Comparison of ENCODE assay signal across 8 mouse cellular contexts in genomic region chr11:69096360-69096986, GRCm38 (mm10). TPM values are rescaled to one million over a fixed set of nuclear protein-coding genes. Genes with fewer than 3 reads are reported as not detected.
DNase-seq lines count a peak whose midpoint lies in the region; ATAC-seq and TF ChIP-seq lines count a peak whose summit lies in the region.

No protein-coding gene starts in this region.

- TF ChIP-seq EP300 in liver, embryonic 14.5 days (IDR thresholded peaks at IDR 0.05; ENCODE audit: low read depth), result no peak

- H3ac ChIP-seq in C2C12 (ENCODE audit: control insufficient read depth, insufficient read length, low read depth), result peak overlapping the region; percentile 43

- H3K4me2 ChIP-seq in forebrain, embryonic 12.5 days, result peak overlapping the region; percentile 72
- peak overlapping the region; percentile 93 for H3K4me2 ChIP-seq in liver, embryonic 14.5 days (ENCODE audit: low read depth)

- H3K79me3 ChIP-seq in C2C12 (ENCODE audit: low read depth), result peaks cover 3% of the 10 kb centered on the region

- peak overlapping the region; percentile 73 for H3K4me3 ChIP-seq in heart, embryonic 10.5 days
- peak overlapping the region; percentile 12 for H3K4me3 ChIP-seq in C2C12 (ENCODE audit: insufficient read depth, poor library complexity, severe bottlenecking)
- H3K4me3 ChIP-seq in forebrain, embryonic 12.5 days (replicated peaks), result peak overlapping the region; percentile 45
- peak overlapping the region; percentile 64 to 72; a peak in 3 of 4 replicates for H3K4me3 ChIP-seq in liver, embryonic 14.5 days (ENCODE audit: insufficient read depth in 1 of 2, low read depth in 2 of 2, low read length in 2 of 2)

- DNase-seq in heart, embryonic 10.5 days (ENCODE audit: low spot score), result no peak
- no peak for DNase-seq in heart, postnatal 14 days
- no peak for DNase-seq in liver, embryonic 14.5 days (ENCODE audit: low read depth in 3 of 3, low spot score in 3 of 3)
- no peak for DNase-seq in ovary, postnatal 36 days (ENCODE audit: low spot score)
- no peak for DNase-seq in right cerebral cortex, adult 18-20 months
- DNase-seq in left cerebral cortex, adult 9 months (ENCODE audit: low spot score in 2 of 2), result no peak

- H3K27ac ChIP-seq in heart, embryonic 10.5 days, result peak overlapping the region; percentile 90
- peak overlapping the region; percentile 87 for H3K27ac ChIP-seq in forebrain, embryonic 12.5 days
- H3K27ac ChIP-seq in liver, embryonic 14.5 days, result peak overlapping the region; percentile 88

- H3K27me3 ChIP-seq in heart, embryonic 10.5 days (ENCODE audit: insufficient read depth, poor library complexity, severe bottlenecking), result no peaks in the 10 kb centered on the region
- no peaks in the 10 kb centered on the region for H3K27me3 ChIP-seq in C2C12 (ENCODE audit: control insufficient read depth, insufficient read depth, insufficient read length)
- H3K27me3 ChIP-seq in forebrain, embryonic 12.5 days, result no peaks in the 10 kb centered on the region
- no peaks in the 10 kb centered on the region for H3K27me3 ChIP-seq in liver, embryonic 14.5 days (ENCODE audit: control insufficient read depth, insufficient read depth, low read length)

- no peak for TF ChIP-seq CTCF in C2C12 (IDR thresholded peaks at IDR 0.05; ENCODE audit: control insufficient read depth, insufficient read depth, insufficient read length)
- TF ChIP-seq CTCF in liver, embryonic 14.5 days (IDR thresholded peaks at IDR 0.05; ENCODE audit: low read depth), result no peak

- H3K9ac ChIP-seq in forebrain, embryonic 12.5 days, result peak overlapping the region; percentile 44
- peak overlapping the region; percentile 72 for H3K9ac ChIP-seq in liver, embryonic 14.5 days (replicated peaks)

- H3K36me3 ChIP-seq in heart, embryonic 10.5 days, result peaks cover 25% of the 10 kb centered on the region
- peaks cover 17% of the 10 kb centered on the region for H3K36me3 ChIP-seq in C2C12 (ENCODE audit: control insufficient read depth, insufficient read depth)
- H3K36me3 ChIP-seq in forebrain, embryonic 12.5 days (replicated peaks), result peaks cover 14% of the 10 kb centered on the region
- no peaks in the 10 kb centered on the region for H3K36me3 ChIP-seq in liver, embryonic 14.5 days (replicated peaks; ENCODE audit: control insufficient read depth, insufficient read depth, low read depth)

- intact Hi-C loops in heart, postnatal 14 days (cut with DNase I), result loop anchor here (10.0 kb wide), 1 partner anchor 318 kb away; the partner anchor contains the start of gene Kdm6b

- H3K9me3 ChIP-seq in heart, embryonic 10.5 days, result no peaks in the 10 kb centered on the region
- H3K9me3 ChIP-seq in forebrain, embryonic 12.5 days, result no peaks in the 10 kb centered on the region
- H3K9me3 ChIP-seq in liver, embryonic 14.5 days (ENCODE audit: control insufficient read depth, low read length), result no peaks in the 10 kb centered on the region

- H3K79me2 ChIP-seq in C2C12 (ENCODE audit: control insufficient read depth, insufficient read depth), result peaks cover 29% of the 10 kb centered on the region

- 12% methylated on average over 7 of the region's 9 CpGs for WGBS in heart, embryonic 10.5 days
- 12% methylated on average over 9 of the region's 9 CpGs for WGBS in forebrain, embryonic 12.5 days
- WGBS in liver, embryonic 14.5 days (ENCODE audit: insufficient replicate concordance), result 19% methylated on average over 9 of the region's 9 CpGs

- peaks cover 63% of the 10 kb centered on the region for H3K4me1 ChIP-seq in heart, embryonic 10.5 days
- H3K4me1 ChIP-seq in forebrain, embryonic 12.5 days, result peaks cover 69% of the 10 kb centered on the region
- peaks cover 38 to 48% of the 10 kb centered on the region in 2 experiments for H3K4me1 ChIP-seq in liver, embryonic 14.5 days (replicated peaks; ENCODE audit: control insufficient read depth in 2 of 2, insufficient read depth in 2 of 2, low read length in 1 of 2)

- no peak for ATAC-seq in forebrain, embryonic 12.5 days (ENCODE audit: low FRiP score)
- no peak for ATAC-seq in liver, embryonic 14.5 days (ENCODE audit: insufficient read depth)

TF ChIP-seq in C2C12, 6 proteins besides CTCF, POLR2A, EP300 and RAD21:
- TF ChIP-seq USF1 (IDR thresholded peaks at IDR 0.05; ENCODE audit: low read depth) (no peak), FOSL1 (IDR thresholded peaks at IDR 0.05; ENCODE audit: insufficient read depth, low read length, poor library complexity, severe bottlenecking) (no peak), MAX (IDR thresholded peaks at IDR 0.05) (no peak), MYOG (IDR thresholded peaks at IDR 0.05; ENCODE audit: control insufficient read depth, extremely low read depth, insufficient read length) (no peak), CEBPB (IDR thresholded peaks at IDR 0.05; ENCODE audit: low read depth) (no peak), MYOD1 (IDR thresholded peaks at IDR 0.05; ENCODE audit: control insufficient read depth, insufficient read length, low read depth) (no peak)

RNA-seq across cellular contexts. Expression of gene Per1, which starts 1.5 kb away (rescaled TPM):
- polyA plus RNA-seq in heart, embryonic 10.5 days (2016; fragmentation: Nextera tagmentation; extraction: Ambion mirVana), result 8.0 and 8.8 TPM in 2 replicates
- total RNA-seq in heart, postnatal 14 days (2021), result 100 to 1,000 TPM; 100 to 103 TPM
- polyA plus RNA-seq in C2C12 (2012; fragmentation: generic; extraction: Trizol), result 4.5 TPM
- 7.8 and 12.3 TPM in 2 replicates for polyA plus RNA-seq in forebrain, embryonic 12.5 days (2016; fragmentation: Nextera tagmentation; extraction: Ambion mirVana)
- 1.8 and 1.9 TPM in 2 replicates for polyA plus RNA-seq in liver, embryonic 14.5 days (2012; rRNA removed)
- 3.0 and 4.2 TPM in 2 replicates for polyA plus RNA-seq in liver, embryonic 14.5 days (2014; fragmentation: Nextera tagmentation; extraction: Ambion mirVana)

RNA-seq across cellular contexts. Expression of gene Vamp2, which starts 8.2 kb away (rescaled TPM):
- 85.8 and 93.0 TPM in 2 replicates for polyA plus RNA-seq in heart, embryonic 10.5 days (2016; fragmentation: Nextera tagmentation; extraction: Ambion mirVana)
- 10 to 100 TPM; 68.8 to 72.6 TPM for total RNA-seq in heart, postnatal 14 days (2021)
- polyA plus RNA-seq in C2C12 (2012; fragmentation: generic; extraction: Trizol), result 20.9 TPM
- 103 and 121 TPM in 2 replicates for polyA plus RNA-seq in forebrain, embryonic 12.5 days (2016; fragmentation: Nextera tagmentation; extraction: Ambion mirVana)
- polyA plus RNA-seq in liver, embryonic 14.5 days (2012; rRNA removed), result 23.0 and 23.1 TPM in 2 replicates
- 11.4 and 12.6 TPM in 2 replicates for polyA plus RNA-seq in liver, embryonic 14.5 days (2014; fragmentation: Nextera tagmentation; extraction: Ambion mirVana)

RNA-seq across cellular contexts. Expression of gene Hes7, which starts 23.7 kb away (rescaled TPM):
- polyA plus RNA-seq in heart, embryonic 10.5 days (2016; fragmentation: Nextera tagmentation; extraction: Ambion mirVana), result 0.60 and 0.63 TPM in 2 replicates
- total RNA-seq in heart, postnatal 14 days (2021), result under 1 TPM; 0.14 to 0.32 TPM
- polyA plus RNA-seq in C2C12 (2012; fragmentation: generic; extraction: Trizol), result 0.06 TPM
- 0.31 and 0.43 TPM in 2 replicates for polyA plus RNA-seq in forebrain, embryonic 12.5 days (2016; fragmentation: Nextera tagmentation; extraction: Ambion mirVana)
- 0.08 and 0.12 TPM in 2 replicates for polyA plus RNA-seq in liver, embryonic 14.5 days (2012; rRNA removed)
- 0.05 TPM in 1 of 2 replicates, not detected in the other for polyA plus RNA-seq in liver, embryonic 14.5 days (2014; fragmentation: Nextera tagmentation; extraction: Ambion mirVana)

RNA-seq across cellular contexts. Expression of gene Tmem107, which starts 25.9 kb away (rescaled TPM):
- 29.1 and 30.4 TPM in 2 replicates for polyA plus RNA-seq in heart, embryonic 10.5 days (2016; fragmentation: Nextera tagmentation; extraction: Ambion mirVana)
- total RNA-seq in heart, postnatal 14 days (2021), result 1 to 10 TPM; 5.2 to 5.4 TPM
- polyA plus RNA-seq in C2C12 (2012; fragmentation: generic; extraction: Trizol), result 41.9 TPM
- polyA plus RNA-seq in forebrain, embryonic 12.5 days (2016; fragmentation: Nextera tagmentation; extraction: Ambion mirVana), result 53.4 and 56.9 TPM in 2 replicates
- polyA plus RNA-seq in liver, embryonic 14.5 days (2012; rRNA removed), result 12.0 and 18.0 TPM in 2 replicates
- 21.9 and 29.3 TPM in 2 replicates for polyA plus RNA-seq in liver, embryonic 14.5 days (2014; fragmentation: Nextera tagmentation; extraction: Ambion mirVana)

RNA-seq across cellular contexts. Expression of gene 9130213A22Rik, which starts 25.9 kb away (rescaled TPM):
- 0.16 and 0.17 TPM in 2 replicates for polyA plus RNA-seq in heart, embryonic 10.5 days (2016; fragmentation: Nextera tagmentation; extraction: Ambion mirVana)
- under 1 TPM; 0.33 to 0.44 TPM for total RNA-seq in heart, postnatal 14 days (2021)
- 0.21 TPM for polyA plus RNA-seq in C2C12 (2012; fragmentation: generic; extraction: Trizol)
- polyA plus RNA-seq in forebrain, embryonic 12.5 days (2016; fragmentation: Nextera tagmentation; extraction: Ambion mirVana), result 0.11 TPM in 1 of 2 replicates, not detected in the other
- 0.05 and 0.08 TPM in 2 replicates for polyA plus RNA-seq in liver, embryonic 14.5 days (2012; rRNA removed)
- polyA plus RNA-seq in liver, embryonic 14.5 days (2014; fragmentation: Nextera tagmentation; extraction: Ambion mirVana), result not detected in 2 replicates

Comparison
In these comparisons a context has a peak if more than half of its experiments do, and no peak if none do; other contexts are left out.
1. H3K4me3 ChIP-seq: peak in every context shown above with its lines; median percentile 73 in heart, embryonic 10.5 days; 68 in liver, embryonic 14.5 days; 45 in forebrain, embryonic 12.5 days; 12 in C2C12.